Mouse (Mus musculus) forebrain, postnatal 0 days (tissue): ENCODE results near the gene 1700092M07Rik. TPM values are rescaled to one million over a fixed set of nuclear protein-coding genes. Genes with fewer than 3 reads are reported as not detected.

Source experiments
- ATAC-seq: fragments of 200-750 bp; cut with Nextera tagmentation; 2 replicates; pipeline ENCODE4 v1.8.0; 2017; ENCODE audit warnings: mild to moderate bottlenecking, moderate library complexity
- DNase-seq: peaks from one replicate; pipeline ENCODE4 v3.0.0-alpha.2; 2015
- H3K27ac ChIP-seq: fragments of 300-500 bp; sonication (generic); 2 replicates; pipeline ENCODE4 v1.5.1; 2014; ENCODE audit warnings: low read depth, mild to moderate bottlenecking, antibody characterized with exemption, low read length, moderate library complexity, mixed read lengths
- H3K27me3 ChIP-seq: fragments of 300-500 bp; sonication (generic); 2 replicates; pipeline ENCODE4 v1.6.1; 2014; ENCODE audit warnings: mild to moderate bottlenecking, low read length, mixed read lengths; ENCODE audit not compliant: insufficient read depth
- H3K36me3 ChIP-seq: fragments of 300-500 bp; sonication (generic); 2 replicates; pipeline ENCODE4 v1.6.1; 2014; ENCODE audit warnings: mild to moderate bottlenecking, moderate library complexity; ENCODE audit not compliant: insufficient read depth
- H3K4me1 ChIP-seq: fragments of 300-500 bp; sonication (generic); 2 replicates; pipeline ENCODE4 v1.6.1; 2014; ENCODE audit warnings: antibody characterized with exemption; ENCODE audit not compliant: insufficient read depth
- H3K4me2 ChIP-seq: fragments of 300-500 bp; sonication (generic); 2 replicates; pipeline ENCODE4 v1.6.1; 2014; ENCODE audit warnings: low read depth, mild to moderate bottlenecking, moderate library complexity
- H3K4me3 ChIP-seq: fragments of 300-500 bp; sonication (generic); 2 replicates; pipeline ENCODE4 v1.5.1; 2014; ENCODE audit warnings: low read depth, low read length, mixed read lengths
- H3K9ac ChIP-seq: fragments of 300-500 bp; sonication (generic); 2 replicates; pipeline ENCODE4 v1.6.1; 2014; ENCODE audit warnings: mild to moderate bottlenecking
- H3K9me3 ChIP-seq: fragments of 300-500 bp; sonication (generic); 2 replicates; pipeline ENCODE4 v1.6.1; 2016; ENCODE audit warnings: low read length
- CTCF ChIP-seq: sonication (generic); IDR thresholded peaks from 2 replicates; pipeline ENCODE4 v1.5.1; 2016; ENCODE audit warnings: antibody characterized with exemption, control low read depth, low read depth
- WGBS: fragments of 180-500 bp; shearing (Covaris S2); extraction: QIAGEN DNeasy Blood & Tissue Kit; methylation state at CpG from one replicate; pipeline ENCODE4 v1.1.7; 2014; 5-methylcytosine and 5-hydroxymethylcytosine counted together
- polyA plus RNA-seq: library from polyadenylated mRNA; unstranded; fragments of >200 nt; fragmentation: Nextera tagmentation; extraction: Ambion mirVana; gene quantifications from 2 replicates; pipeline ENCODE4 v1.2.1, GENCODE M21; 2015
- total RNA-seq: library from RNA; depleted of rRNA; stranded (reverse); fragments of >200 nt; gene quantifications from 2 replicates; pipeline ENCODE4 v1.2.3, GENCODE M21; 2014

1700092M07Rik gene
- total and polyA plus RNA-seq, 2 experiments from 2014 or later: 0.67 TPM; not detected in 1

DNA sequence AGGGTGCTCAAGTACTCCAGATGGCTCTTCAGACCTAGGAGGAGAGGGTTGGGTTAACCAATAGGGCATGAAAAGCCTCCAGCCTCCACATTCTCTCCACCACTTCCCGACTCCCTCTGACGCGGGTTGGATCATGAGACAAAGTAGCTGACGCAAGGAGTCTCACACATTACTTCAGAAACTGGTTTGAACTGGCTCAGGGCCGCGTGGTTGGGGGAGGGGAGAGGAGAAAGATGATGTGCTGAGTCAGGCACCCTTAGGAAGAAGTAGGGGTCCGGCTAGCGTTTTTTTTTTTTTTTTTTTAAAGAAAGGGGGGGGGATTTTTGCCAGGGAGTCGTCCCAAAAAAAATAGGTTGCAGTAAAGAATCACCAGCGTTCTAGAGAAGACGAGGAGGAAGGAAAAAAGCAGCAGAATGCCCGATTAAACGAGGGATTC is 27.6 kb upstream of the 1700092M07Rik start:
- WGBS: under 1% methylated on average over 13 of the region's 13 CpGs

DNA sequence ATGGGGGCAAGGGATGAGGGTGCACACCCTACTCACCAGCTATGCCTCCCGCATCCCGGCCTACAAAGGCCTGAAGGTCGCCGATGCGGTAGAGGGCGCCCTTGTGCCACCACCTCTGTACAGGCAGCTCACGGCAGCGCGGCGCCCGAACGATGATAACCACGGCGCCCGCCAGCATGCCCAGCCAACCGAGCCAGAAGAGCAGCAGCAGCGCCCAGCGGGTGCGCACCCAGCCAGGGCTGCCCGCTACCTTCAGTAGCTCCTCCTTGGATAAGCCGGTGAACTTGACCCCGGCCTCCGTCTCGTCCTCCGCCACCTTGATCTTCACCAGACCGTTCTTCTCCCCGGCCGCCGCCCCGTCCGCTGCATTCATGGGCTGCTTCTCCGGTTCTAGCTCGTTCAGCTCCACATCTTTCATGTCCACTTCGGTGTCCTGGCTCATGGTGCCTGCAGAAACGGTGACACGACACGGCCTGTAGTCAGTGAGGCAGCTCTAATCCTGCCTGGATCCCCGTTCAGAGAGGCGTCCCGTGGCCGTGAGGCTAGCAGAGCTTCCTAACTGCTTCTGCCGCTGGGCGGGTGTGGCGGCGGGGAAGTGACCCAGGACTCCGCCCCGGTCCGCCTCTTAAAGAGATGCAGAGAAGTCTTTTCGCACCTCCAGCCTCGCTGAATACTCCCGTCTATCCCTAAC is 27.1 kb upstream of the 1700092M07Rik start:
- peak overlapping the region; percentile 74 for H3K4me2 ChIP-seq
- peak overlapping the region; percentile 88 for H3K9ac ChIP-seq
- no peaks in the 10 kb centered on the region for H3K27me3 ChIP-seq
- peaks cover 32% of the 10 kb centered on the region for H3K36me3 ChIP-seq
- peaks cover 13% of the 10 kb centered on the region for H3K4me1 ChIP-seq
- under 1% methylated on average over 51 of the region's 51 CpGs for WGBS
- no peaks in the 10 kb centered on the region for H3K9me3 ChIP-seq
- DNase-seq (peak; percentile 88), ATAC-seq (peak; percentile 94)
- TF ChIP-seq CTCF: peak; percentile 85
- H3K4me3 ChIP-seq: peak overlapping the region; percentile 84
- H3K27ac ChIP-seq: peak overlapping the region; percentile 97

More for the DNA sequence above, 27.6 kb upstream of the 1700092M07Rik start:
- Histone ChIP-seq H3K4me3 (peak overlapping the region; percentile 84), H3K9ac (peak overlapping the region; percentile 88), H3K4me2 (peak overlapping the region; percentile 74), H3K27me3 (no peaks in the 10 kb centered on the region), H3K36me3 (peaks cover 38% of the 10 kb centered on the region), H3K9me3 (no peaks in the 10 kb centered on the region), H3K4me1 (peaks cover 13% of the 10 kb centered on the region), H3K27ac (peak overlapping the region; percentile 97)
- DNase-seq (peak; percentile 82), ATAC-seq (peak; percentile 88)
- TF ChIP-seq CTCF: no peak

DNA sequence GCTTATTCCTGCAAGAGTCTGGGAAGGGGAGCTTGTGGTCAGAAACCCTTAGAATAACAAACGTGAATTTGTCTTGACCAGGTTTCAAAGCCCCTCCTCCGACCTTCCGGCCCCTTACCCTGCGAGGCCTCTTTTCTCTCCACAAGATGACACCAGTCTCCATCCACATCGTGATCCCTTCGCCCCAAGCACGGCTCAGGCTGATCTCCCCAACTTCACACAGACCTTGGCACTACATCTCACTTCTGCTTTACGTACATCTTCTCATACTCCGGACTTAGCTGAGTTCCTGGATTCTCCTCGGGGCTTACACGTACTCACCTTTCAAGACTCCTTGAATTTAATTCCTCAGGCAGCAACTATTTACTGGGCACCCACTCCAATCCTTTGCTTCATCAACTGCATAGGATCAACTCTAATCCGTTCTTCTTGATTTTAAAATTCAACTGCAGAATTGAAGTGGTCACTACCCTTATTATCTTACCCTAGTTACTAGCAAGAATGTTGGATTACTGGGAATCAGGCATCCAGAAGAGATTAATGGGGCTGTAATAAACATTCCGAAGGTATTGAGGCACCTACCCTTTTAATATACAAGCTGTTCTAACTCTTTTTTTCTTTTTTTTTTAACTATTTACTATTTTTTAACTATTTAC is 26.4 kb upstream of the 1700092M07Rik start:
- 7% methylated on average over 13 of the region's 13 CpGs for WGBS
- no peak; the same call in 1 of the 2 replicates for ATAC-seq
- TF ChIP-seq CTCF: no peak

DNA sequence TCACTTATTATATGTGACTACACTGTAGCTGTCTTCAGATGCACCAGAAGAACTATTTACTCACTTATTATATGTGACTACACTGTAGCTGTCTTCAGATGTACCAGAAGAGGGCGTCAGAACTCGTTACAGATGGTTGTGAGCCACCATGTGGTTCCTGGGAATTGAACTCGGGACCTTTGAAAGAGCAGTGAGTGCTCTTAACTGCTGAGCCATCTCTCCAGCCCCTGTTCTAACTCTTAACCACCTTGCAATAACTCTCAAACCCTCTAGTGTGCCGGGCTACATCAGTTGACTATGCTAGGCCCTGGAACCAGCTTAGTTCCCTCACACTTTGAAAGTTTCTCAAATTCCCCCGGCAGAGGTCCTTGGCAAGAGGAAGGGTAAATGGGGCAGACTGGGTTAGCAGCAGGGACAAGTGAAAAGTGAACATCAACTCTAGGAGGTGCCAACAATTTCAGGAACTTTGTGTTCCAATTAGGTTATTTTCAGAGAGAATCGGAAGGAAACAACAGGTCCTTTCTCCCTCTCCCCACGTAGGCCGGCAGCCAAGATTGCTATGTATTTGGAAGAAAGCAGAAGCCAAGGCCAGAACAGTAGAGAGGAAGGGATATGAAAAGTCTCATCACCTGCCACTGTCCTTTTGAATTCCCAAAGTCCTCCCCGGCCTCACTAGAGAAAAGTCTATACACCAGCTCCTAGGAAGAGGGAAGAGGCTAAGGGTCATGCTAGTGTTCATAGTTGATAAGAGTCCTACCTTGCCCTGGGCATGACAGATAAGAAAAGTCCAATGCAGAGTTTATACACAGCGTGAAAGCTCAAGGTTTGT is 25.7 kb upstream of the 1700092M07Rik start:
- TF ChIP-seq CTCF: peak; percentile 44
- DNase-seq (no peak), ATAC-seq (no peak)
- H3K27me3 ChIP-seq: no peaks in the 10 kb centered on the region
- H3K9me3 ChIP-seq: no peaks in the 10 kb centered on the region
- H3K4me3 ChIP-seq: no peak overlapping the region
- peaks cover 13% of the 10 kb centered on the region for H3K4me1 ChIP-seq
- 62% methylated on average over 10 of the region's 10 CpGs for WGBS
- H3K36me3 ChIP-seq: peaks cover 18% of the 10 kb centered on the region; the same call in 1 of the 2 replicates
- no peak overlapping the region for H3K27ac ChIP-seq
- H3K4me2 ChIP-seq: 0 out of 2 replicates have a peak overlapping the region, but pooled peaks have one; percentile 74
- 0 out of 2 replicates have a peak overlapping the region, but pooled peaks have one; percentile 88 for H3K9ac ChIP-seq

More for the DNA sequence above, 26.4 kb upstream of the 1700092M07Rik start:
- H3K36me3 ChIP-seq: peaks cover 25% of the 10 kb centered on the region
- H3K4me1 ChIP-seq: peaks cover 13% of the 10 kb centered on the region
- H3K9me3 ChIP-seq: no peaks in the 10 kb centered on the region
- no peaks in the 10 kb centered on the region for H3K27me3 ChIP-seq
- peak overlapping the region; percentile 74 for H3K4me2 ChIP-seq
- H3K9ac ChIP-seq: peak overlapping the region; percentile 88
- H3K4me3 ChIP-seq: peak overlapping the region; percentile 84
- DNase-seq: no peak
- H3K27ac ChIP-seq: peak overlapping the region; percentile 97

DNA sequence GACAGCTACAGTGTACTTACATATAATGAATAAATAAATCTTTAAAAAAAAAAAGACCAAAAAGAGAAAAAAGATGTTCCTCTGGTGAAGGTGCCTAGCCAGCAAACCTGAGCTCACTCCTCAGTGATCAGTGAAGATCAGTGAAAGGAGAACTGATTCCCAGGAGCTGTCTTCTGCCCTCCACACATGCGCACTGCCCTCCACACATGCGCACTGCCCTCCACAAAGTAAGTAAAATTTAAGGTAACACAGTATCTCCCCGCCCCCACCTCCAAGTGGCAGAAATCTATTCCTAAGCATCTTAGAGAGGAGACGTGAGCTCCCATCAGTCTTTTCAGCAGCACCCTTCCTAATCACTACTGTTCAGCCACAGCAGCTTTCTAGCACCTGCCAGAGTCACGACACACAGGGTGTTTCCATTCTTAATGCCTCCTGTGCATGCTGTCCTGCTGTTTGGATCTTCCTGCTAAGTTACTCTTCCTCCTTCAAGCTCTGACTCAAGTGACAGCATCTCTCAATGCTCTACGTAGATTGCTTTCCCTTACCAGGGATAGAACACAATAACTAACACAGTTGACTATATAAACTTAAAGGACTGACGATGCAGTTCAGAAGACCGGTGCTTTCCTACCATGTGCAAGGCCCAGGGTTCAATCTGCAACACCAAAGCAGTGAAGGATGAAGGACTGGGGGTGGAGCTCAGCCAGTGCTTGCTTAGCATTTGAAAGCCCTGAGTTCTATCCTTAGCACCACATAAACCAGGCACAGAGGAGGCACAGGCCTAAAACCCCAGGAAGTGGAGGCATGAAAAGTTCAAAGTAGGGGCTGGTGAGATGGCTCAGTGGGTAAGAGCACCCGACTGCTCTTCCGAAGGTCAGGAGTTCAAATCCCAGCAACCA is 24.4 kb upstream of the 1700092M07Rik start:
- no peak for DNase-seq
- Histone ChIP-seq H3K4me3 (no peak overlapping the region), H3K9me3 (no peaks in the 10 kb centered on the region), H3K27ac (no peak overlapping the region), H3K4me2 (no peak overlapping the region), H3K9ac (no peak overlapping the region), H3K36me3 (0 out of 2 replicates have a peak, but pooled peaks cover 7% of the 10 kb centered on the region), H3K4me1 (peaks cover 13% of the 10 kb centered on the region), H3K27me3 (no peaks in the 10 kb centered on the region)
- WGBS: 74% methylated on average over 10 of the region's 10 CpGs
- no peak for ATAC-seq
- no peak for TF ChIP-seq CTCF
